Mouse (Mus musculus) midbrain, postnatal 0 days (tissue): ENCODE results near the gene Fnd3c2. TPM values are rescaled to one million over a fixed set of nuclear protein-coding genes. Genes with fewer than 3 reads are reported as not detected.
"Not testable (repeated sequence)": the region's sequence is repeated elsewhere in the genome, so short reads cannot be mapped to it uniquely, and the experiment has no call there.

Experiments used
- ATAC-seq: fragments of 200-750 bp; cut with Nextera tagmentation; 2 replicates; pipeline ENCODE4 v1.8.0; 2017; ENCODE audit warnings: moderate number of reproducible peaks, mild to moderate bottlenecking, moderate TSS enrichment, moderate library complexity; ENCODE audit not compliant: low FRiP score
- DNase-seq: peaks from one replicate; pipeline ENCODE4 v3.0.0-alpha.2; 2015; ENCODE audit warnings: low spot score
- H3K27ac ChIP-seq: fragments of 300-500 bp; sonication (generic); 2 replicates; pipeline ENCODE4 v1.5.1; 2014; ENCODE audit warnings: low read depth, mild to moderate bottlenecking, low read length, mixed read lengths
- H3K27me3 ChIP-seq: fragments of 300-500 bp; sonication (generic); 2 replicates; pipeline ENCODE4 v1.6.1; 2014; ENCODE audit warnings: low read length, control low read depth, mixed read lengths; ENCODE audit not compliant: insufficient read depth
- H3K36me3 ChIP-seq: fragments of 300-500 bp; sonication (generic); 2 replicates; pipeline ENCODE4 v1.6.1; 2014; ENCODE audit warnings: low read length, control low read depth, mixed read lengths; ENCODE audit not compliant: insufficient read depth
- H3K4me1 ChIP-seq: fragments of 300-500 bp; sonication (generic); 2 replicates; pipeline ENCODE4 v1.6.1; 2014; ENCODE audit warnings: mild to moderate bottlenecking, control low read depth, antibody characterized with exemption, low read length, mixed read lengths; ENCODE audit not compliant: insufficient read depth
- H3K4me2 ChIP-seq: fragments of 300-500 bp; sonication (generic); 2 replicates; pipeline ENCODE4 v1.6.1; 2014; ENCODE audit warnings: low read depth, mild to moderate bottlenecking, low read length, mixed read lengths; ENCODE audit not compliant: poor library complexity, severe bottlenecking
- H3K4me3 ChIP-seq: fragments of 300-500 bp; sonication (generic); 2 replicates; pipeline ENCODE4 v1.5.1; 2014; ENCODE audit warnings: low read depth, mild to moderate bottlenecking, low read length, moderate library complexity
- H3K9ac ChIP-seq: fragments of 300-500 bp; sonication (generic); replicated peaks from 2 replicates; pipeline ENCODE4 v1.6.1; 2014; ENCODE audit warnings: mild to moderate bottlenecking, low read length, moderate library complexity, mixed read lengths; ENCODE audit not compliant: poor library complexity, severe bottlenecking
- H3K9me3 ChIP-seq: fragments of 300-500 bp; sonication (generic); 2 replicates; pipeline ENCODE4 v1.6.1; 2016; ENCODE audit warnings: low read length, control low read depth
- CTCF ChIP-seq: IDR thresholded peaks from 2 replicates; pipeline ENCODE4 v1.5.1; 2016; ENCODE audit warnings: antibody characterized with exemption, mild to moderate bottlenecking
- WGBS: fragments of 180-500 bp; shearing (Covaris S2); extraction: QIAGEN DNeasy Blood & Tissue Kit; methylation state at CpG from one replicate; pipeline ENCODE4 v1.1.7; 2014; 5-methylcytosine and 5-hydroxymethylcytosine counted together
- polyA plus RNA-seq: library from polyadenylated mRNA; unstranded; fragments of >200 nt; fragmentation: Nextera tagmentation; extraction: Ambion mirVana; gene quantifications from 2 replicates; pipeline ENCODE4 v1.2.1, GENCODE M21; 2015
- total RNA-seq: library from RNA; depleted of rRNA; stranded (reverse); fragments of >200 nt; gene quantifications from 2 replicates; pipeline ENCODE4 v1.2.3, GENCODE M21; 2014

The Fnd3c2 gene
- total and polyA plus RNA-seq, 2 experiments from 2014 or later: not detected

- H3K4me1 ChIP-seq: no peaks in the 10 kb centered on the region
- no peak for ATAC-seq
Observed at GRCm38 (mm10) chrX:106197308-106197707, 57.9 kb downstream of the Fnd3c2 start.

GRCm38 (mm10) chrX:106194361-106194760 lies 60.8 kb downstream of the Fnd3c2 start:
- ATAC-seq, H3K4me2 ChIP-seq, H3K27me3 ChIP-seq, H3K9ac ChIP-seq, H3K4me3 ChIP-seq, H3K9me3 ChIP-seq, H3K36me3 ChIP-seq, H3K4me1 ChIP-seq, DNase-seq, H3K27ac ChIP-seq: not testable (repeated sequence)
- WGBS: 83% methylated on average over 6 of the region's 6 CpGs

More at GRCm38 (mm10) chrX:106197308-106197707, 57.9 kb downstream of the Fnd3c2 start:
- Histone ChIP-seq H3K36me3 (peaks cover 10% of the 10 kb centered on the region), H3K4me2 (no peak overlapping the region), H3K9me3 (no peaks in the 10 kb centered on the region), H3K27ac (no peak overlapping the region), H3K4me3 (no peak overlapping the region), H3K27me3 (no peaks in the 10 kb centered on the region), H3K9ac (no peak overlapping the region)
- DNase-seq: no peak
- peak; percentile 54 for TF ChIP-seq CTCF
- 69% methylated on average over 5 of the region's 5 CpGs for WGBS

DNA sequence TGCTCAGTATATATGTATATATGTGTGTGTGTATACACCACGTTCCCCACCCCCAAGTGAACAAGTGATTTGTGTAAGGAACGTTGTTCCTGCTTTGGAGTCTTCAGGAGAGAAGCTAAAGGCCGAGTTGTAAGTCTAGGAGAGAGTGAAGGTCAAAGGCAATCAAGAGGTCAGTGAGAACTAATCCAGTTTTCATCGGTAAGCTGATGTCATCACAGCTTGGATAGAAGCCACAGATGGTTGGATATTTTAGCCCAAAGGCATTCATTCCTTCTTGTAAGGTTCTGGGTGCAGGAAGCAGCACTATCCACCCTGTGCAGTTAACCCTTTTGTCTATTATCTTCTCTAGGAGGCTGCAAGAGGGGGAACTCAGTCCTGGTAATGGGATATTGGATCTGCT lies 65.1 kb downstream of the Fnd3c2 start:
- ATAC-seq: no peak
- H3K4me1 ChIP-seq: no peaks in the 10 kb centered on the region
- no peak overlapping the region for H3K4me2 ChIP-seq
- no peak overlapping the region for H3K4me3 ChIP-seq
- H3K27me3 ChIP-seq: no peaks in the 10 kb centered on the region
- no peak overlapping the region for H3K27ac ChIP-seq
- no peak for TF ChIP-seq CTCF
- H3K36me3 ChIP-seq: no peaks in the 10 kb centered on the region; the same call in 1 of the 2 replicates
- no peak overlapping the region for H3K9ac ChIP-seq
- H3K9me3 ChIP-seq: no peaks in the 10 kb centered on the region
- 50% methylated on average over 4 of the region's 4 CpGs for WGBS
- no peak for DNase-seq

DNA sequence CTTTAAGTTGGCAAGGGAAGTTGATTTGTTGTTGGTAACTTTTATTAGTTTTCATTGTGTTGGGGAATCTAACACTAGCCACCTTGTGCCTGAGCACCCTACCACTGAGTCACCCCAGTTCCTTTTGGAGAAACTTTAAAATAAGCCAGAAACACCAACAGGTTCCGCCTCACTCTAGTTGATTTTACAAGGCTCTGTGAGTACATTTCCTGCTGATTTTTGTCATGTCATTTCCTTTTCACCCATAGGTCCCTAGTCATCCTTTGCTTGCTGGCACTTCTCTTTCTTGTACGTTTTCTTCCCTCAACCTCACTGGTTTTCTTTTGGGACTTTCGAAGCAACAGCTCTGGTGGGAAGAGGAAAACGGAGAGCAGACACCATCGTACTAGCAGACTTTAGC lies 65.8 kb downstream of the Fnd3c2 start:
- ATAC-seq (no peak), DNase-seq (no peak)
- H3K4me2 ChIP-seq: peak overlapping the region; percentile 61; the same call in 1 of the 2 replicates
- no peaks in the 10 kb centered on the region; the same call in 1 of the 2 replicates for H3K36me3 ChIP-seq
- H3K9me3 ChIP-seq: no peaks in the 10 kb centered on the region
- no peak overlapping the region for H3K9ac ChIP-seq
- H3K4me3 ChIP-seq: no peak overlapping the region; the same call in 1 of the 2 replicates
- H3K27me3 ChIP-seq: no peaks in the 10 kb centered on the region
- H3K27ac ChIP-seq: no peak overlapping the region
- WGBS: 52% methylated on average over 5 of the region's 5 CpGs
- H3K4me1 ChIP-seq: no peaks in the 10 kb centered on the region
- TF ChIP-seq CTCF: no peak

GRCm38 (mm10) chrX:106187737-106188136 lies 67.4 kb downstream of the Fnd3c2 start:
- Histone ChIP-seq H3K4me2 (peak overlapping the region; percentile 61), H3K36me3 (no peaks in the 10 kb centered on the region), H3K4me1 (no peaks in the 10 kb centered on the region), H3K4me3 (peak overlapping the region; percentile 43), H3K27ac (0 out of 2 replicates have a peak overlapping the region, but pooled peaks have one; percentile 18), H3K27me3 (no peaks in the 10 kb centered on the region), H3K9ac (peak overlapping the region; percentile 54), H3K9me3 (no peaks in the 10 kb centered on the region)
- no peak for DNase-seq
- no peak for TF ChIP-seq CTCF
- ATAC-seq: no peak
- 21% methylated on average over 12 of the region's 12 CpGs for WGBS

- Histone ChIP-seq H3K9me3 (no peaks in the 10 kb centered on the region), H3K4me2 (peak within 1 kb of the TSS; percentile 61), H3K4me3 (peak within 1 kb of the TSS; percentile 43), H3K27me3 (no peaks in the 10 kb centered on the region), H3K9ac (peak within 1 kb of the TSS; percentile 54), H3K4me1 (no peaks in the 10 kb centered on the region), H3K27ac (peak within 1 kb of the TSS; percentile 65), H3K36me3 (no peaks in the 10 kb centered on the region)
- peak; percentile 41 for TF ChIP-seq CTCF
- ATAC-seq: peak; percentile 99
- DNase-seq: peak; percentile 96
- 17% methylated on average over 38 of the region's 55 CpGs for WGBS
Observed at GRCm38 (mm10) chrX:106186713-106187649, 68.2 kb downstream of the Fnd3c2 start, which contains the start of gene Pgk1. Pgk1 (plus strand) TSS chrX:106187100.
